Mouse (Mus musculus): ENCODE measurements around the gene Eva1b. TPM values are rescaled to one million over a fixed set of nuclear protein-coding genes. Genes with fewer than 3 reads are reported as not detected.

The Eva1b gene
- 18.6 and 19.0 TPM in 2 replicates for polyA plus RNA-seq (2014; fragmentation: Nextera tagmentation; extraction: Ambion mirVana)

GRCm38 (mm10) chr4:126147533-126148160 lies at the start of gene Eva1b:
Gene Eva1b, plus strand, starts transcription at chr4:126147744.
- H3K4me3 ChIP-seq (ENCODE audit: low read depth, low read length): peak within 1 kb of the TSS; percentile 44
- ATAC-seq (replicated peaks; ENCODE audit: low FRiP score) (peak; percentile 22; the same call in 1 of the 2 replicates), DNase-seq (ENCODE audit: low spot score) (peak; percentile 73)
- no peaks in the 10 kb centered on the region for H3K36me3 ChIP-seq (ENCODE audit: control insufficient read depth, insufficient read depth, low read length)
- H3K4me1 ChIP-seq (replicated peaks; ENCODE audit: control insufficient read depth, insufficient read depth, low read length): peaks cover 7% of the 10 kb centered on the region
- 2% methylated on average over 24 of the region's 24 CpGs for WGBS
- peaks cover 28% of the 10 kb centered on the region for H3K27me3 ChIP-seq (ENCODE audit: control insufficient read depth, insufficient read depth, low read length)
- peak within 1 kb of the TSS; percentile 52 for H3K9ac ChIP-seq (ENCODE audit: low read length)
- H3K27ac ChIP-seq (ENCODE audit: low read depth, low read length): no peak within 1 kb of the TSS
- H3K9me3 ChIP-seq (ENCODE audit: control insufficient read depth, low read length): no peaks in the 10 kb centered on the region
- peak within 1 kb of the TSS; percentile 71 for H3K4me2 ChIP-seq (ENCODE audit: low read depth, low read length, severe bottlenecking)

- Histone ChIP-seq H3K27me3 (ENCODE audit: control insufficient read depth, insufficient read depth, low read length) (no peaks in the 10 kb centered on the region), H3K9me3 (ENCODE audit: control insufficient read depth, low read length) (no peaks in the 10 kb centered on the region), H3K4me3 (ENCODE audit: low read depth, low read length) (no peak overlapping the region), H3K4me2 (ENCODE audit: low read depth, low read length, severe bottlenecking) (no peak overlapping the region), H3K4me1 (replicated peaks; ENCODE audit: control insufficient read depth, insufficient read depth, low read length) (no peaks in the 10 kb centered on the region; the same call in 1 of the 2 replicates), H3K9ac (ENCODE audit: low read length) (no peak overlapping the region), H3K27ac (ENCODE audit: low read depth, low read length) (no peak overlapping the region), H3K36me3 (ENCODE audit: control insufficient read depth, insufficient read depth, low read length) (no peaks in the 10 kb centered on the region)
- ATAC-seq (replicated peaks; ENCODE audit: low FRiP score) (no peak), DNase-seq (ENCODE audit: low spot score) (no peak)
- 95% methylated on average over 3 of the region's 3 CpGs for WGBS
These were observed 48.2 kb upstream of the Eva1b start for GRCm38 (mm10) chr4:126099365-126099764.

DNA sequence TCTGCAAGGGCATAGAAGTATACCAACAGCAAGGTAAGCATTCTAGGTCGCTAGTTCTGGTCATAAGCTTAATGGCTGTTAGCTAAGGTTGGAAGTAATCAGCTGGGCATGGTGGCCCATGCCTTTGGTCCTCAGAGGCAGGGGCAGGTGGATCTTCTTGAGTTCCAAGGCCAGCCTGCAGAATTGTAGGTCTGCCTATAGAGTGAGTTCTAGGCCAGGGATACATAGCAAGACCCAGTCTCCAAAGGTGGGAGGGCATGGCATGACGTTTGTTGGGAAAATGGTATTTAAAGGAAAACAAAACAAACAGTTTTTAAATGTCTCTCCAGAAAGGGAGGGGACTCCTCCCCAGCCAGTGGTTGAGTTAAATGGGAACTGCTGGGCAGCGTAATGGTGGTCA lies 46.8 kb upstream of the Eva1b start:
- H3K4me1 ChIP-seq (replicated peaks; ENCODE audit: control insufficient read depth, insufficient read depth, low read length): peaks cover 5% of the 10 kb centered on the region; the same call in 1 of the 2 replicates
- no peak overlapping the region for H3K27ac ChIP-seq (ENCODE audit: low read depth, low read length)
- H3K27me3 ChIP-seq (ENCODE audit: control insufficient read depth, insufficient read depth, low read length): no peaks in the 10 kb centered on the region
- H3K36me3 ChIP-seq (ENCODE audit: control insufficient read depth, insufficient read depth, low read length): no peaks in the 10 kb centered on the region
- H3K4me2 ChIP-seq (ENCODE audit: low read depth, low read length, severe bottlenecking): no peak overlapping the region
- no peak overlapping the region for H3K4me3 ChIP-seq (ENCODE audit: low read depth, low read length)
- ATAC-seq (replicated peaks; ENCODE audit: low FRiP score) (no peak), DNase-seq (ENCODE audit: low spot score) (no peak)
- H3K9me3 ChIP-seq (ENCODE audit: control insufficient read depth, low read length): no peaks in the 10 kb centered on the region
- H3K9ac ChIP-seq (ENCODE audit: low read length): no peak overlapping the region
- 94% methylated on average over 3 of the region's 3 CpGs for WGBS

DNA sequence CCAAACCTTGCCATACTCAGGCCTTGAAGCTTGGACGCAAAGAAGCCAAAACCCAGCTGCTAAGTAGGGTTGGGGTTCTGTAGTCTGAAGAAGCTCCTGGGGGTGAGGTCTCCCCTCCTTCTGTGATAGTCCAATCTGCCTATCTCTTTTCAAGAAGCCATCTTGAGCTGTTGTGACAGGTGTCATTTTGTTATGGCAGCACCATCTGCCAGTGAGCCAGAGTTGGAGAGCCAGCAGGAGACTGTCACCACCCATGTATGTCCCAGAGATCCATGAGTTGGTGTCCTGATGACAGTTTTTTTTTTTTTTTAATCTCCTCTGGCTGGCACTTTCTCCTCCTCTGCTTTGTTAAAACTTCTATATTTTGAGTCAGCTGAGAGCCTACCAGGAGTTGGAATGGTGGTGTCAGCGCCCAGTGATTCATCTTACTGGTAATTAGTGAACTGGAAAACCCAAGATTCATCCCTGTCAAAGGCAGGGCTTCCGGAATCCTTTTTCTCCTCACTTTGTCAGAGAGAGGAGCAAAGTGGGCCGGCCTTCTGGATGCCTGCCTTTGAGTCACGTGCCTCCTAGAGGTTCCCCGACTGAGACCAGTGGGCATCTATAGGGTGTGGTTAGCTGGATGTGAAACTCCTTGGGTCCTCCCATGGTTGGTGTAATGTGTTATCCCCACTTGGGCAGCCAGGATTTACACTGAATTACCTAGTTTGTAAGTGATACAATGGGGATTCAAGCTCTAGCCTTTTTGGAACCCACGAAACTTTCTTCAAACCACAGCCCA lies 45.3 kb upstream of the Eva1b start:
- no peak overlapping the region; the same call in 1 of the 2 replicates for H3K27ac ChIP-seq (ENCODE audit: low read depth, low read length)
- H3K4me2 ChIP-seq (ENCODE audit: low read depth, low read length, severe bottlenecking): peak overlapping the region; percentile 74; the same call in 1 of the 2 replicates
- 41% methylated on average over 7 of the region's 7 CpGs for WGBS
- DNase-seq (ENCODE audit: low spot score) (no peak), ATAC-seq (replicated peaks; ENCODE audit: low FRiP score) (no peak)
- H3K36me3 ChIP-seq (ENCODE audit: control insufficient read depth, insufficient read depth, low read length): no peaks in the 10 kb centered on the region
- peaks cover 5% of the 10 kb centered on the region; the same call in 1 of the 2 replicates for H3K4me1 ChIP-seq (replicated peaks; ENCODE audit: control insufficient read depth, insufficient read depth, low read length)
- H3K27me3 ChIP-seq (ENCODE audit: control insufficient read depth, insufficient read depth, low read length): no peaks in the 10 kb centered on the region
- H3K9me3 ChIP-seq (ENCODE audit: control insufficient read depth, low read length): no peaks in the 10 kb centered on the region
- H3K4me3 ChIP-seq (ENCODE audit: low read depth, low read length): no peak overlapping the region
- no peak overlapping the region for H3K9ac ChIP-seq (ENCODE audit: low read length)

- Histone ChIP-seq H3K4me2 (ENCODE audit: low read depth, low read length, severe bottlenecking) (peak overlapping the region; percentile 74), H3K27ac (ENCODE audit: low read depth, low read length) (peak overlapping the region; percentile 42; the same call in 1 of the 2 replicates), H3K9me3 (ENCODE audit: control insufficient read depth, low read length) (no peaks in the 10 kb centered on the region), H3K36me3 (ENCODE audit: control insufficient read depth, insufficient read depth, low read length) (no peaks in the 10 kb centered on the region), H3K27me3 (ENCODE audit: control insufficient read depth, insufficient read depth, low read length) (no peaks in the 10 kb centered on the region), H3K9ac (ENCODE audit: low read length) (peak overlapping the region; percentile 51), H3K4me3 (ENCODE audit: low read depth, low read length) (peak overlapping the region; percentile 91), H3K4me1 (replicated peaks; ENCODE audit: control insufficient read depth, insufficient read depth, low read length) (peaks cover 10% of the 10 kb centered on the region; the same call in 1 of the 2 replicates)
- 2% methylated on average over 15 of the region's 15 CpGs for WGBS
- peak; percentile 75 for DNase-seq (ENCODE audit: low spot score)
- ATAC-seq (replicated peaks; ENCODE audit: low FRiP score): no peak; the same call in 1 of the 2 replicates
These were observed 44.4 kb upstream of the Eva1b start for GRCm38 (mm10) chr4:126103057-126103581.

DNA sequence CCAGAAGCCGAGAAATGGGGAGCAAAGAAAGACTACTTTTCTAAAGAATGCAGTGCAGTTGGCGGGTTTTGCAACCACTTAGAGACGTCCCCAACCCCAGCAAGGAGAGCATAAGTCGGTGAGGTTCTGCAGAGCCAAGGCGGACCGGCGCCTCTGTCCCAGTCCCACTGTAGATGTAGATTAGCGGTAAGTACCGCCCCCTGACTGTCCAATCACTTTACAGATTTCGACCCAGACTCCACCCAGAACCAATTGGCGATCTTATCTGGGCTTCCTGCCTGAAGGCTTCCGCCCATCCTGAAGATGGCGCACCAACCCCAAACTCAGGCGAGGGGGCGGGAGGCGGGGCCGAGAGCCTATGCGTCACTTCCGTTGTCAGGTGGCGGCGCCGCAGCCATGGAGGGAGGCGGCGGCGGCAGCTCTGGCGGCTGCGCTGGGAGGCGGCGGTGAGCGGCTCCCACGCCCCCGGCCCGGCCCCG lies 43.9 kb upstream of the Eva1b start, which contains the start of gene Stk40:
Gene Stk40, plus strand, starts transcription at position 368 of the 479 bp plus-strand sequence.
- H3K27ac ChIP-seq (ENCODE audit: low read depth, low read length): peak within 1 kb of the TSS; percentile 42; the same call in 1 of the 2 replicates
- H3K4me1 ChIP-seq (replicated peaks; ENCODE audit: control insufficient read depth, insufficient read depth, low read length): peaks cover 10% of the 10 kb centered on the region; the same call in 1 of the 2 replicates
- H3K4me3 ChIP-seq (ENCODE audit: low read depth, low read length): peak within 1 kb of the TSS; percentile 91
- H3K9me3 ChIP-seq (ENCODE audit: control insufficient read depth, low read length): no peaks in the 10 kb centered on the region
- H3K27me3 ChIP-seq (ENCODE audit: control insufficient read depth, insufficient read depth, low read length): no peaks in the 10 kb centered on the region
- H3K36me3 ChIP-seq (ENCODE audit: control insufficient read depth, insufficient read depth, low read length): no peaks in the 10 kb centered on the region
- peak within 1 kb of the TSS; percentile 92 for H3K4me2 ChIP-seq (ENCODE audit: low read depth, low read length, severe bottlenecking)
- H3K9ac ChIP-seq (ENCODE audit: low read length): peak within 1 kb of the TSS; percentile 81
- WGBS: under 1% methylated on average over 34 of the region's 34 CpGs
- DNase-seq (ENCODE audit: low spot score): peak; percentile 98
- peak; percentile 98 for ATAC-seq (replicated peaks; ENCODE audit: low FRiP score)

- Histone ChIP-seq H3K36me3 (ENCODE audit: control insufficient read depth, insufficient read depth, low read length) (no peaks in the 10 kb centered on the region), H3K9me3 (ENCODE audit: control insufficient read depth, low read length) (no peaks in the 10 kb centered on the region), H3K27me3 (ENCODE audit: control insufficient read depth, insufficient read depth, low read length) (no peaks in the 10 kb centered on the region), H3K9ac (ENCODE audit: low read length) (peak overlapping the region; percentile 81), H3K27ac (ENCODE audit: low read depth, low read length) (no peak overlapping the region), H3K4me3 (ENCODE audit: low read depth, low read length) (peak overlapping the region; percentile 91), H3K4me1 (replicated peaks; ENCODE audit: control insufficient read depth, insufficient read depth, low read length) (peaks cover 10% of the 10 kb centered on the region; the same call in 1 of the 2 replicates), H3K4me2 (ENCODE audit: low read depth, low read length, severe bottlenecking) (peak overlapping the region; percentile 92)
- DNase-seq (ENCODE audit: low spot score) (peak; percentile 59), ATAC-seq (replicated peaks; ENCODE audit: low FRiP score) (peak; percentile 34; the same call in 1 of the 2 replicates)
- 3% methylated on average over 34 of the region's 34 CpGs for WGBS
These were observed 43.1 kb upstream of the Eva1b start for GRCm38 (mm10) chr4:126104261-126105075.

Data from forebrain, embryonic 11.5 days (tissue).